Mouse (Mus musculus): ENCODE measurements around the gene Bhmt2. TPM values are rescaled to one million over a fixed set of nuclear protein-coding genes. Genes with fewer than 3 reads are reported as not detected.

Gene Bhmt2
- polyA plus RNA-seq (2012; rRNA removed), result 0.27 TPM in 1 of 2 replicates, not detected in the other

- Histone ChIP-seq H3K4me1 (replicated peaks; ENCODE audit: control insufficient read depth, insufficient read depth, low read length) (no peaks in the 10 kb centered on the region), H3K36me3 (ENCODE audit: control insufficient read depth, insufficient read depth, low read length) (no peaks in the 10 kb centered on the region), H3K27ac (ENCODE audit: control insufficient read depth, insufficient read depth, low read length) (no peak within 1 kb of the TSS), H3K27me3 (ENCODE audit: control insufficient read depth, insufficient read depth, low read length) (no peaks in the 10 kb centered on the region), H3K4me3 (ENCODE audit: control insufficient read depth, insufficient read depth, low read length) (no peak within 1 kb of the TSS)
- 43% methylated on average over 28 of the region's 31 CpGs for WGBS
- TF ChIP-seq POLR2A (IDR thresholded peaks at IDR 0.05; ENCODE audit: control insufficient read depth, extremely low read depth, insufficient read depth, low read length, poor library complexity), result no peak
- no peak for TF ChIP-seq CTCF (IDR thresholded peaks at IDR 0.05; ENCODE audit: borderline replicate concordance, control insufficient read depth, extremely low read depth, insufficient read depth, low read length, poor library complexity)
- no peak for DNase-seq
Observed at GRCm38 (mm10) chr13:93674131-93674561, at the start of gene Bhmt2, which contains the start of gene Dmgdh. Gene Bhmt2 (minus strand): TSS chr13:93674302. Gene Dmgdh (plus strand): TSS chr13:93674433.

GRCm38 (mm10) chr13:93723455-93723854 lies 49.4 kb upstream of the Bhmt2 start:
- H3K4me1 ChIP-seq (replicated peaks; ENCODE audit: control insufficient read depth, insufficient read depth, low read length), result peaks cover 4% of the 10 kb centered on the region
- H3K36me3 ChIP-seq (ENCODE audit: control insufficient read depth, insufficient read depth, low read length), result no peaks in the 10 kb centered on the region
- DNase-seq, result no peak
- no peaks in the 10 kb centered on the region for H3K27me3 ChIP-seq (ENCODE audit: control insufficient read depth, insufficient read depth, low read length)
- no peak overlapping the region for H3K4me3 ChIP-seq (ENCODE audit: control insufficient read depth, insufficient read depth, low read length)
- WGBS, result 94% methylated on average over 3 of the region's 3 CpGs
- no peak overlapping the region for H3K27ac ChIP-seq (ENCODE audit: control insufficient read depth, insufficient read depth, low read length)
- TF ChIP-seq CTCF (IDR thresholded peaks at IDR 0.05; ENCODE audit: borderline replicate concordance, control insufficient read depth, extremely low read depth, insufficient read depth, low read length, poor library complexity) (no peak), POLR2A (IDR thresholded peaks at IDR 0.05; ENCODE audit: control insufficient read depth, extremely low read depth, insufficient read depth, low read length, poor library complexity) (no peak)

GRCm38 (mm10) chr13:93721916-93722315 lies 47.8 kb upstream of the Bhmt2 start:
- Histone ChIP-seq H3K27ac (ENCODE audit: control insufficient read depth, insufficient read depth, low read length) (no peak overlapping the region), H3K27me3 (ENCODE audit: control insufficient read depth, insufficient read depth, low read length) (no peaks in the 10 kb centered on the region), H3K36me3 (ENCODE audit: control insufficient read depth, insufficient read depth, low read length) (no peaks in the 10 kb centered on the region), H3K4me3 (ENCODE audit: control insufficient read depth, insufficient read depth, low read length) (no peak overlapping the region), H3K4me1 (replicated peaks; ENCODE audit: control insufficient read depth, insufficient read depth, low read length) (peaks cover 4% of the 10 kb centered on the region)
- DNase-seq, result no peak
- WGBS, result 90% methylated on average over 4 of the region's 4 CpGs
- TF ChIP-seq CTCF (IDR thresholded peaks at IDR 0.05; ENCODE audit: borderline replicate concordance, control insufficient read depth, extremely low read depth, insufficient read depth, low read length, poor library complexity) (no peak), POLR2A (IDR thresholded peaks at IDR 0.05; ENCODE audit: control insufficient read depth, extremely low read depth, insufficient read depth, low read length, poor library complexity) (no peak)

GRCm38 (mm10) chr13:93718948-93719347 lies 44.8 kb upstream of the Bhmt2 start:
- no peak for TF ChIP-seq CTCF (IDR thresholded peaks at IDR 0.05; ENCODE audit: borderline replicate concordance, control insufficient read depth, extremely low read depth, insufficient read depth, low read length, poor library complexity)
- TF ChIP-seq POLR2A (IDR thresholded peaks at IDR 0.05; ENCODE audit: control insufficient read depth, extremely low read depth, insufficient read depth, low read length, poor library complexity), result no peak
- no peaks in the 10 kb centered on the region for H3K27me3 ChIP-seq (ENCODE audit: control insufficient read depth, insufficient read depth, low read length)
- H3K4me3 ChIP-seq (ENCODE audit: control insufficient read depth, insufficient read depth, low read length), result no peak overlapping the region
- no peak overlapping the region for H3K27ac ChIP-seq (ENCODE audit: control insufficient read depth, insufficient read depth, low read length)
- WGBS, result 4% methylated on average over 7 of the region's 7 CpGs
- H3K36me3 ChIP-seq (ENCODE audit: control insufficient read depth, insufficient read depth, low read length), result no peaks in the 10 kb centered on the region
- DNase-seq, result peak; percentile 49
- no peaks in the 10 kb centered on the region for H3K4me1 ChIP-seq (replicated peaks; ENCODE audit: control insufficient read depth, insufficient read depth, low read length)

GRCm38 (mm10) chr13:93717113-93717512 lies 43.0 kb upstream of the Bhmt2 start:
- H3K4me1 ChIP-seq (replicated peaks; ENCODE audit: control insufficient read depth, insufficient read depth, low read length), result no peaks in the 10 kb centered on the region
- H3K36me3 ChIP-seq (ENCODE audit: control insufficient read depth, insufficient read depth, low read length), result no peaks in the 10 kb centered on the region
- DNase-seq, result no peak
- no peaks in the 10 kb centered on the region for H3K27me3 ChIP-seq (ENCODE audit: control insufficient read depth, insufficient read depth, low read length)
- H3K27ac ChIP-seq (ENCODE audit: control insufficient read depth, insufficient read depth, low read length), result no peak overlapping the region
- 95% methylated on average over 7 of the region's 7 CpGs for WGBS
- H3K4me3 ChIP-seq (ENCODE audit: control insufficient read depth, insufficient read depth, low read length), result no peak overlapping the region
- TF ChIP-seq POLR2A (IDR thresholded peaks at IDR 0.05; ENCODE audit: control insufficient read depth, extremely low read depth, insufficient read depth, low read length, poor library complexity) (no peak), CTCF (IDR thresholded peaks at IDR 0.05; ENCODE audit: borderline replicate concordance, control insufficient read depth, extremely low read depth, insufficient read depth, low read length, poor library complexity) (no peak)

GRCm38 (mm10) chr13:93713826-93714225 lies 39.7 kb upstream of the Bhmt2 start:
- Histone ChIP-seq H3K27me3 (ENCODE audit: control insufficient read depth, insufficient read depth, low read length) (no peaks in the 10 kb centered on the region), H3K4me3 (ENCODE audit: control insufficient read depth, insufficient read depth, low read length) (no peak overlapping the region), H3K27ac (ENCODE audit: control insufficient read depth, insufficient read depth, low read length) (no peak overlapping the region), H3K36me3 (ENCODE audit: control insufficient read depth, insufficient read depth, low read length) (no peaks in the 10 kb centered on the region), H3K4me1 (replicated peaks; ENCODE audit: control insufficient read depth, insufficient read depth, low read length) (no peaks in the 10 kb centered on the region)
- DNase-seq, result no peak
- 99% methylated on average over 3 of the region's 3 CpGs for WGBS
- TF ChIP-seq POLR2A (IDR thresholded peaks at IDR 0.05; ENCODE audit: control insufficient read depth, extremely low read depth, insufficient read depth, low read length, poor library complexity) (no peak), CTCF (IDR thresholded peaks at IDR 0.05; ENCODE audit: borderline replicate concordance, control insufficient read depth, extremely low read depth, insufficient read depth, low read length, poor library complexity) (no peak)

GRCm38 (mm10) chr13:93712362-93712761 lies 38.3 kb upstream of the Bhmt2 start:
- no peaks in the 10 kb centered on the region for H3K36me3 ChIP-seq (ENCODE audit: control insufficient read depth, insufficient read depth, low read length)
- no peak for DNase-seq
- 92% methylated on average over 4 of the region's 4 CpGs for WGBS
- no peak overlapping the region for H3K27ac ChIP-seq (ENCODE audit: control insufficient read depth, insufficient read depth, low read length)
- no peak for TF ChIP-seq POLR2A (IDR thresholded peaks at IDR 0.05; ENCODE audit: control insufficient read depth, extremely low read depth, insufficient read depth, low read length, poor library complexity)
- no peak overlapping the region for H3K4me3 ChIP-seq (ENCODE audit: control insufficient read depth, insufficient read depth, low read length)
- no peaks in the 10 kb centered on the region for H3K27me3 ChIP-seq (ENCODE audit: control insufficient read depth, insufficient read depth, low read length)
- H3K4me1 ChIP-seq (replicated peaks; ENCODE audit: control insufficient read depth, insufficient read depth, low read length), result no peaks in the 10 kb centered on the region
